Mouse (Mus musculus): ENCODE measurements at regions not wholly inside any gene's neighbourhood (a gene's known extent, or its start where the extent isn't known, plus 50 kb on each side); places are given as distances from the start of the nearest gene placed in this dataset.

DNA sequence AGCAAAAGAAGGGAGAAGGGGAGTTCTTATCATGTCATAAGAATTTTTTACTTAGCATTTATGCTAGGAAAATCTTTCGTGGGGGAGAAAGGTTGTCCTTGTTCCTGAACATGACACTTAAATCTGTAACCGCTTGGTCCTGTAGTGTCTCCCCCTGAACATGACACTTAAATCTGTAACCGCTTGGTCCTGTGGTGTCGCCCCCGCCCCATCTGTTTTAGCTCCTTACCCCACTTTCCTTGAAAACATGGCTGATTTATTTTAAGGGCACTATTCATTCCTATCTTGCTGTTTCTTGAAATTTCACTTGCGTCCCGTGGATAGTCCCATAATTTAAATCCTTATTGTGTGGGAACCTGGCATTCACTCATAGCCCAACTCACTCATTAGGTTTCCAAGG lies 82.2 kb downstream of the Rap2a start:
- TF ChIP-seq CTCF (IDR thresholded peaks at IDR 0.05; ENCODE audit: low read depth, low read length) (no peak), POLR2A (IDR thresholded peaks at IDR 0.05; ENCODE audit: extremely low read depth, insufficient read depth, low read length) (no peak)

All from liver, adult 2 months (tissue).